7 mouse cellular contexts compared by ENCODE assay signal in the genomic region with DNA sequence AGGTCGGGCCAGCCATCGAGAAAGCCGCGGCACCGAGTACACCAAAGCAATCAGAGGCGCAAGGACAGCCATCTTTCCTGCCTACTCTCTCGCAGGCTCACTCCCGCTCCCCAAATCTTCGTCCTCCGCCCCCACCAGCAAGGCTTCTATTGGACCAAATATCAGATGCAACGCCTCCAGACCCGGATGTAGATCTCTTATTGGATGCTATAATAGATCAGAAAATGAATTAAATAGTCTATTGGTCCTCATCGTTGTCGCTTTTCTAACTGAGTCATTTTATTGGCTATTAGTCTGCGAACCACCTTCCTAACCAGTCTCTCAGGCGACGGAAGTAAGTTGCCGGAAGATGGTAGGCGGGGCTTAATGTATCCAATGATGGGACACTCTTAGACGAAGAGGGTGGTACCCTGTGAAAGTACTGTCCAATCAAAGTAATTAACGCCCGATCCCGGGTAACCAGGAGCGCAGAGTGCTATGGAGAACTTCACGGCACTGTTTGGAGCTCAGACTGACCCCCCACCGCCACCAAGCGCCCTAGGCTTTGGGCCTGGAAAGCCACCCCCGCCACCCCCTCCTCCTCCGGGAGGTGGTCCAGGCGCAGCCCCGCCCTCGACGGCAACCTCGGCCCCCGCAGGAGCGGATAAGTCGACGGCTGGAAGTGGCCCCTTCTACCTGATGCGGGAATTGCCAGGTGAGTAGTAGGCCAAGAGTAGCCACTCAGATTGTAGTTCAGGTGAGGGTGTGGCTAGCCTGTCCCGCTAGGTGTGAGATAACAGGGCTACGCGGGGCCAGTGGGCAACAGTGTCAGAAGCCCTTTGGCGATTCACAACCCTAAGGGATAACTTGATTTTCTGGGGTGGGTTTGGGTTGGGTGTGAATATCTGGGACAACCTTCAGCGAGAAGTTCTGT. TPM values are rescaled to one million over a fixed set of nuclear protein-coding genes. Genes with fewer than 3 reads are reported as not detected.
DNase-seq lines count a peak whose midpoint lies in the region; ATAC-seq lines count a peak whose summit lies in the region.

A gene (minus strand): TSS at position 74 of the 913 bp plus-strand sequence.
A gene (plus strand): TSS at position 435 of the 913 bp plus-strand sequence.

- H3K4me1 ChIP-seq in intestine, embryonic 16.5 days (ENCODE audit: control insufficient read depth, insufficient read depth, low read length): peaks cover 15% of the 10 kb centered on the region
- H3K4me1 ChIP-seq in midbrain, embryonic 11.5 days (ENCODE audit: control insufficient read depth, insufficient read depth, low read length): peaks cover 9% of the 10 kb centered on the region

- ATAC-seq in intestine, embryonic 16.5 days: peak; percentile 99
- ATAC-seq in midbrain, embryonic 11.5 days (ENCODE audit: low FRiP score): peak; percentile 100

- H3K27ac ChIP-seq in intestine, embryonic 16.5 days (ENCODE audit: low read length): peak within 1 kb of the TSS; percentile 92
- H3K27ac ChIP-seq in midbrain, embryonic 11.5 days (ENCODE audit: low read depth, low read length): peak within 1 kb of the TSS; percentile 17; the same call in 1 of the 2 replicates

- intact Hi-C loops in left cerebral cortex, postnatal 36 days (cut with DNase I): loop anchor here (5.0 kb wide), 1 partner anchor 34 kb away; no protein-coding TSS in a partner anchor

- H3K4me3 ChIP-seq in intestine, embryonic 16.5 days (ENCODE audit: low read length): peak within 1 kb of the TSS; percentile 92
- peak within 1 kb of the TSS; percentile 85 for H3K4me3 ChIP-seq in midbrain, embryonic 11.5 days (ENCODE audit: low read depth, low read length)

- WGBS in intestine, embryonic 16.5 days: under 1% methylated on average over 44 of the region's 44 CpGs
- WGBS in midbrain, embryonic 11.5 days: under 1% methylated on average over 43 of the region's 44 CpGs

- H3K4me2 ChIP-seq in intestine, embryonic 16.5 days (ENCODE audit: low read depth, low read length): peak within 1 kb of the TSS; percentile 77
- peak within 1 kb of the TSS; percentile 73 for H3K4me2 ChIP-seq in midbrain, embryonic 11.5 days

- no peaks in the 10 kb centered on the region for H3K36me3 ChIP-seq in intestine, embryonic 16.5 days (ENCODE audit: control insufficient read depth, insufficient read depth, low read length)
- peaks cover 6% of the 10 kb centered on the region; the same call in 1 of the 2 replicates for H3K36me3 ChIP-seq in midbrain, embryonic 11.5 days (ENCODE audit: control insufficient read depth, insufficient read depth, low read length)

- no peaks in the 10 kb centered on the region for H3K9me3 ChIP-seq in intestine, embryonic 16.5 days (ENCODE audit: control insufficient read depth, low read length)
- H3K9me3 ChIP-seq in midbrain, embryonic 11.5 days (ENCODE audit: control insufficient read depth, low read length): no peaks in the 10 kb centered on the region

- peak within 1 kb of the TSS; percentile 94 for H3K9ac ChIP-seq in intestine, embryonic 16.5 days (ENCODE audit: low read depth, low read length)
- H3K9ac ChIP-seq in midbrain, embryonic 11.5 days (ENCODE audit: low read length): peak within 1 kb of the TSS; percentile 81

- DNase-seq in adrenal gland, adult 8-10 months: peak; percentile 95
- DNase-seq in embryo, embryonic 9.5 days (ENCODE audit: extremely low spot score): peak; percentile 91
- DNase-seq in gastrocnemius, postnatal 4 days (ENCODE audit: low spot score in 2 of 2): peak; percentile 63 to 88
- DNase-seq in left cerebral cortex, postnatal 36 days (ENCODE audit: low spot score in 2 of 2): peak; percentile 89 to 90
- peak; percentile 98 for DNase-seq in midbrain, embryonic 11.5 days (ENCODE audit: low spot score, missing footprints)
- peak; percentile 98 for DNase-seq in skeletal muscle tissue, adult 2 months (ENCODE audit: low read depth, low spot score)

- no peaks in the 10 kb centered on the region for H3K27me3 ChIP-seq in intestine, embryonic 16.5 days (replicated peaks; ENCODE audit: control insufficient read depth, insufficient read depth, low read length)
- no peaks in the 10 kb centered on the region for H3K27me3 ChIP-seq in midbrain, embryonic 11.5 days (ENCODE audit: control insufficient read depth, insufficient read depth, low read length)

RNA-seq across cellular contexts. Expression of the first gene that starts in this region (rescaled TPM):
- total RNA-seq in adrenal gland, adult 8-10 months (2022): not detected
- under 1 TPM; 0.08 to 0.76 TPM for total RNA-seq in gastrocnemius, postnatal 4 days (2021)
- not detected in 2 replicates for polyA plus RNA-seq in intestine, embryonic 16.5 days (2015; fragmentation: Nextera tagmentation; extraction: Ambion mirVana)
- 1 to 10 TPM; 6.0 to 8.1 TPM for total RNA-seq in left cerebral cortex, postnatal 36 days (2021)
- not detected in 2 replicates for polyA plus RNA-seq in midbrain, embryonic 11.5 days (2014; fragmentation: Nextera tagmentation; extraction: Ambion mirVana)

RNA-seq across cellular contexts. Expression of the second gene that starts in this region (rescaled TPM):
- 10 to 100 TPM; 21.1 to 30.7 (median 26.0) TPM for total RNA-seq in adrenal gland, adult 8-10 months (2022)
- total RNA-seq in gastrocnemius, postnatal 4 days (2021): 10 to 100 TPM; 17.8 to 19.3 TPM
- polyA plus RNA-seq in intestine, embryonic 16.5 days (2015; fragmentation: Nextera tagmentation; extraction: Ambion mirVana): 29.0 and 31.6 TPM in 2 replicates
- 10 to 100 TPM; 27.2 to 31.9 TPM for total RNA-seq in left cerebral cortex, postnatal 36 days (2021)
- 70.7 and 73.2 TPM in 2 replicates for polyA plus RNA-seq in midbrain, embryonic 11.5 days (2014; fragmentation: Nextera tagmentation; extraction: Ambion mirVana)

Comparison
In these comparisons a context has a peak if more than half of its experiments do, and no peak if none do; other contexts are left out.
1. Peak in every context shown above with its lines: DNase-seq, ATAC-seq, H3K4me3 ChIP-seq and H3K27ac ChIP-seq.